Mouse (Mus musculus) MEL (cell line): ENCODE measurements around the gene Krt28. TPM values are rescaled to one million over a fixed set of nuclear protein-coding genes. Genes with fewer than 3 reads are reported as not detected.
A peak's percentile ranks its signal among the peaks of the same experiment; 100 is the strongest.

Experiments used
- DNase-seq: peaks from one replicate; pipeline ENCODE4 v3.0.0; 2011; ENCODE audit warnings: low read depth, low spot score
- H3K27ac ChIP-seq: 2 replicates; pipeline ENCODE4 v1.5.1; 2012; ENCODE audit warnings: low read depth, mild to moderate bottlenecking, control low read depth, low read length, moderate library complexity; ENCODE audit not compliant: control insufficient read depth
- H3K27me3 ChIP-seq, 2 experiments: fragments of 150-350 bp in 1 of 2; sonication (generic) in 1 of 2; 2 replicates each; pipeline ENCODE4 v1.6.1; 2012; ENCODE audit warnings: low read length in 2 of 2, mild to moderate bottlenecking in 2 of 2, improper control_type of control experiment in 1 of 2, moderate library complexity in 1 of 2; ENCODE audit not compliant: insufficient read depth in 2 of 2, control insufficient read depth in 1 of 2
- H3K36me3 ChIP-seq, 2 experiments: 2 replicates each; pipeline ENCODE4 v1.6.1; 2012 to 2014; ENCODE audit warnings: low read length in 2 of 2, improper control_type of control experiment in 1 of 2, inconsistent platforms in 1 of 2, mild to moderate bottlenecking in 1 of 2; ENCODE audit not compliant: insufficient read depth in 2 of 2, control insufficient read depth in 1 of 2
- H3K4me1 ChIP-seq, 2 experiments: fragments of 150-350 bp in 1 of 2; sonication (generic) in 1 of 2; 2 replicates each; pipeline ENCODE4 v1.6.1; 2012; ENCODE audit warnings: low read length in 2 of 2, improper control_type of control experiment in 1 of 2, mild to moderate bottlenecking in 1 of 2; ENCODE audit not compliant: insufficient read depth in 2 of 2, control insufficient read depth in 1 of 2
- H3K4me3 ChIP-seq, 2 experiments: fragments of 150-350 bp in 1 of 2; sonication (generic) in 1 of 2; 2 replicates each; pipeline ENCODE4 v1.5.1; 2012; ENCODE audit warnings: low read depth in 2 of 2, low read length in 2 of 2, mild to moderate bottlenecking in 2 of 2, moderate library complexity in 2 of 2, control low read depth in 1 of 2, improper control_type of control experiment in 1 of 2; ENCODE audit not compliant: control insufficient read depth in 1 of 2, insufficient read depth in 1 of 2
- H3K79me2 ChIP-seq: 2 replicates; pipeline ENCODE4 v1.6.1; 2012; ENCODE audit warnings: mild to moderate bottlenecking, low read length, moderate library complexity; ENCODE audit not compliant: control insufficient read depth, poor library complexity, insufficient read depth
- H3K9ac ChIP-seq: 2 replicates; pipeline ENCODE4 v1.6.1; 2012; ENCODE audit warnings: low read depth, mild to moderate bottlenecking, control low read depth, low read length, moderate library complexity; ENCODE audit not compliant: control insufficient read depth, poor library complexity, severe bottlenecking
- H3K9me3 ChIP-seq: fragments of 150-350 bp; sonication (generic); replicated peaks from 2 replicates; pipeline ENCODE4 v1.6.1; 2012; ENCODE audit warnings: mild to moderate bottlenecking, low read length, improper control_type of control experiment, moderate library complexity; ENCODE audit not compliant: insufficient read depth
- CHD1 ChIP-seq: IDR thresholded peaks from 2 replicates; pipeline ENCODE4 v1.6.1; 2012; ENCODE audit warnings: low read depth, mild to moderate bottlenecking, inconsistent platforms, low read length, improper control_type of control experiment
- CTCF ChIP-seq, 3 experiments: IDR thresholded peaks in 2 of 3; conservative IDR thresholded peaks in 1 of 3; 2 replicates each; pipeline ENCODE4 v1.5.1; 2011 to 2012; ENCODE audit warnings: low read length in 3 of 3, low read depth in 2 of 3, mild to moderate bottlenecking in 2 of 3, improper control_type of control experiment in 1 of 3, inconsistent platforms in 1 of 3, mixed read lengths in 1 of 3, moderate library complexity in 1 of 3; ENCODE audit not compliant: control insufficient read depth in 1 of 3, insufficient read depth in 1 of 3, poor library complexity in 1 of 3, severe bottlenecking in 1 of 3
- E2F4 ChIP-seq: IDR thresholded peaks from 2 replicates; pipeline ENCODE4 v1.6.1; 2011; ENCODE audit warnings: low read depth, low read length, improper control_type of control experiment, borderline replicate concordance
- ELF1 ChIP-seq: IDR thresholded peaks from 2 replicates; pipeline ENCODE4 v1.6.1; 2014; ENCODE audit warnings: low read depth, mild to moderate bottlenecking, inconsistent platforms, low read length, improper control_type of control experiment, moderate library complexity
- EP300 ChIP-seq, 2 experiments: IDR thresholded peaks; 2 replicates each; pipeline ENCODE4 v1.6.1; 2011; ENCODE audit warnings: improper control_type of control experiment in 2 of 2, low read length in 2 of 2, low read depth in 1 of 2, mild to moderate bottlenecking in 1 of 2
- GATA1 ChIP-seq: IDR thresholded peaks from 2 replicates; pipeline ENCODE4 v1.6.1; 2011; ENCODE audit warnings: low read depth, low read length, improper control_type of control experiment
- JUND ChIP-seq: IDR thresholded peaks from 2 replicates; pipeline ENCODE4 v1.6.1; 2011; ENCODE audit warnings: low read depth, mild to moderate bottlenecking, improper control_type of control experiment, low read length
- KAT2A ChIP-seq: conservative IDR thresholded peaks from 2 replicates; pipeline ENCODE4 v1.6.1; 2012; ENCODE audit warnings: low read depth, low read length, improper control_type of control experiment, inconsistent platforms
- MAFK ChIP-seq: IDR thresholded peaks from 2 replicates; pipeline ENCODE4 v1.6.1; 2011; ENCODE audit warnings: low read depth, mild to moderate bottlenecking, low read length, improper control_type of control experiment, borderline replicate concordance
- MAX ChIP-seq: IDR thresholded peaks from 2 replicates; pipeline ENCODE4 v1.6.1; 2011; ENCODE audit warnings: low read length, improper control_type of control experiment
- MAZ ChIP-seq: IDR thresholded peaks from 2 replicates; pipeline ENCODE4 v1.6.1; 2012; ENCODE audit warnings: low read depth, mild to moderate bottlenecking, inconsistent platforms, low read length, improper control_type of control experiment
- MEF2A ChIP-seq: IDR thresholded peaks from 2 replicates; pipeline ENCODE4 v1.6.1; 2014; ENCODE audit warnings: low read depth, mild to moderate bottlenecking, inconsistent platforms, low read length, improper control_type of control experiment; ENCODE audit not compliant: poor library complexity, insufficient replicate concordance, severe bottlenecking; ENCODE audit errors: extremely low read depth
- MXI1 ChIP-seq: IDR thresholded peaks from 2 replicates; pipeline ENCODE4 v1.6.1; 2011; ENCODE audit warnings: mild to moderate bottlenecking, low read depth, low read length, improper control_type of control experiment
- MYC ChIP-seq: IDR thresholded peaks from 2 replicates; pipeline ENCODE4 v1.6.1; 2011; ENCODE audit warnings: low read depth, mild to moderate bottlenecking, low read length, improper control_type of control experiment, moderate library complexity
- NELFE ChIP-seq: IDR thresholded peaks from 2 replicates; pipeline ENCODE4 v1.6.1; 2011; ENCODE audit warnings: low read depth, low read length, improper control_type of control experiment
- POLR2A ChIP-seq, 2 experiments: IDR thresholded peaks; 2 replicates each; pipeline ENCODE4 v1.6.1; 2011 to 2012; ENCODE audit warnings: low read length in 2 of 2, mild to moderate bottlenecking in 2 of 2, control low read depth in 1 of 2, improper control_type of control experiment in 1 of 2, low read depth in 1 of 2, moderate library complexity in 1 of 2; ENCODE audit not compliant: control insufficient read depth in 1 of 2, insufficient read depth in 1 of 2, poor library complexity in 1 of 2
- POLR2AphosphoS2 ChIP-seq: IDR thresholded peaks from 2 replicates; pipeline ENCODE4 v1.6.1; 2011; ENCODE audit warnings: low read length, improper control_type of control experiment
- RAD21 ChIP-seq: IDR thresholded peaks from 2 replicates; pipeline ENCODE4 v1.6.1; 2011; ENCODE audit warnings: mild to moderate bottlenecking, low read depth, low read length, improper control_type of control experiment
- SIN3A ChIP-seq: IDR thresholded peaks from 2 replicates; pipeline ENCODE4 v1.6.1; 2012; ENCODE audit warnings: low read length, improper control_type of control experiment, inconsistent platforms
- SMC3 ChIP-seq: IDR thresholded peaks from 2 replicates; pipeline ENCODE4 v1.6.1; 2011; ENCODE audit warnings: low read depth, low read length, improper control_type of control experiment
- TAL1 ChIP-seq: IDR thresholded peaks from 2 replicates; pipeline ENCODE4 v1.6.1; 2012; ENCODE audit warnings: mild to moderate bottlenecking, inconsistent platforms, low read length, moderate library complexity, mixed read lengths
- TBP ChIP-seq: IDR thresholded peaks from 2 replicates; pipeline ENCODE4 v1.8.0; 2011; ENCODE audit warnings: low read depth, low read length, improper control_type of control experiment
- USF2 ChIP-seq, 2 experiments: IDR thresholded peaks; 2 replicates each; pipeline ENCODE4 v1.6.1; 2011 to 2012; ENCODE audit warnings: improper control_type of control experiment in 2 of 2, low read length in 2 of 2, borderline replicate concordance in 1 of 2, inconsistent platforms in 1 of 2, low read depth in 1 of 2, mild to moderate bottlenecking in 1 of 2; ENCODE audit not compliant: insufficient read depth in 1 of 2
- ZC3H11A ChIP-seq: IDR thresholded peaks from 2 replicates; pipeline ENCODE4 v1.6.1; 2012; ENCODE audit warnings: low read depth, mild to moderate bottlenecking, inconsistent platforms, low read length, improper control_type of control experiment
- ZNF384 ChIP-seq: IDR thresholded peaks from 2 replicates; pipeline ENCODE4 v1.6.1; 2012; ENCODE audit warnings: low read depth, mild to moderate bottlenecking, inconsistent platforms, low read length, improper control_type of control experiment
- polyA plus RNA-seq, 2 experiments: library from polyadenylated mRNA; stranded (reverse) in 1 of 2; unstranded in 1 of 2; fragments of >175 nt in 1 of 2; fragments of >200 nt in 1 of 2; gene quantifications; 2 replicates each; pipeline versions ENCODE4 v1.2.1 to v1.2.4; 2012; ENCODE audit warnings: low replicate concordance in 2 of 2, low read depth in 1 of 2; ENCODE audit not compliant: insufficient read length in 2 of 2, insufficient read depth in 1 of 2, missing spikeins in 1 of 2
- total RNA-seq: library from RNA; depleted of rRNA; stranded (reverse); fragments of 300-350 nt; gene quantifications from 2 replicates; pipeline ENCODE4 v1.2.3, GENCODE M21; 2012

Gene Krt28
- total and polyA plus RNA-seq, 3 experiments: not detected

GRCm38 (mm10) chr11:99364412-99364811, 10.3 kb downstream of the Krt28 start:
- DNase-seq: peak; percentile 62

GRCm38 (mm10) chr11:99361423-99361822, 13.3 kb downstream of the Krt28 start:
- TF ChIP-seq TAL1 (no peak), USF2 (IDR thresholded peaks at IDR 0.05; ENCODE audit: borderline replicate concordance in 1 of 2, insufficient read depth in 1 of 2, low read depth in 1 of 2, low read length in 2 of 2) (no peak), POLR2AphosphoS2 (no peak), TBP (no peak), MAFK (no peak), MAZ (no peak), POLR2A (IDR thresholded peaks at IDR 0.05; ENCODE audit: control insufficient read depth in 1 of 2, insufficient read depth in 1 of 2, low read depth in 1 of 2, low read length in 2 of 2, poor library complexity in 1 of 2) (no peak), CHD1 (no peak), EP300 (IDR thresholded peaks at IDR 0.05; ENCODE audit: low read depth in 1 of 2, low read length in 2 of 2) (no peak), MEF2A (no peak), KAT2A (no peak), MYC (no peak), NELFE (no peak), MXI1 (no peak), E2F4 (no peak), MAX (no peak), ELF1 (no peak), JUND (no peak), SIN3A (no peak), RAD21 (no peak)
- DNase-seq: no peak
- H3K9ac ChIP-seq: no peak overlapping the region
- H3K9me3 ChIP-seq: no peaks in the 10 kb centered on the region
- H3K27ac ChIP-seq: no peak overlapping the region
- no peaks in the 10 kb centered on the region for H3K4me1 ChIP-seq
- no peak overlapping the region for H3K4me3 ChIP-seq
- H3K36me3 ChIP-seq: no peaks in the 10 kb centered on the region; a peak in 1 of 4 replicates
- peaks cover 4 to 7% of the 10 kb centered on the region in 2 experiments; a peak in 3 of 4 replicates for H3K27me3 ChIP-seq
- H3K79me2 ChIP-seq: no peaks in the 10 kb centered on the region

More at GRCm38 (mm10) chr11:99364412-99364811, 10.3 kb downstream of the Krt28 start:
- Histone ChIP-seq H3K79me2 (no peaks in the 10 kb centered on the region), H3K27ac (no peak overlapping the region), H3K27me3 (peaks cover 4 to 8% of the 10 kb centered on the region in 2 experiments; a peak in 3 of 4 replicates), H3K4me1 (peaks cover 0 to 4% of the 10 kb centered on the region in 2 experiments; a peak in 2 of 4 replicates), H3K4me3 (no peak overlapping the region), H3K9ac (no peak overlapping the region), H3K9me3 (no peaks in the 10 kb centered on the region), H3K36me3 (peaks cover 0 to 3% of the 10 kb centered on the region in 2 experiments; a peak in 2 of 4 replicates)
- TF ChIP-seq TAL1 (no peak), CHD1 (no peak), ZNF384 (peak; percentile 41; the same call in 1 of the 2 replicates), TBP (no peak), SMC3 (peak; percentile 62), RAD21 (peak; percentile 12), CTCF (IDR thresholded peaks at IDR 0.05 in 2 of 3, conservative IDR thresholded peaks at IDR 0.05 in 1 of 3; ENCODE audit: control insufficient read depth in 1 of 3, insufficient read depth in 1 of 3, low read depth in 2 of 3, low read length in 3 of 3, poor library complexity in 1 of 3, severe bottlenecking in 1 of 3) (peak; percentile 68 to 75 (median 75)), MEF2A (no peak), ZC3H11A (0 out of 2 replicates have a peak, but pooled peaks have one; percentile 2), GATA1 (no peak)
